Mouse (Mus musculus) frontal cortex, postnatal 25 days (tissue): Measurements from ENCODE around the gene Gpx4.
"Not testable (repeated sequence)": the region's sequence is repeated elsewhere in the genome, so short reads cannot be mapped to it uniquely, and the experiment has no call there.

ENCODE experiments used
- DNase-seq, 2 experiments: peaks; one replicate each; pipeline ENCODE4 v3.0.0; 2022; ENCODE audit warnings: low spot score in 2 of 2

The Gpx4 gene

GRCm38 (mm10) chr10:80023758-80024157 is 23.2 kb upstream of the Gpx4 start:
- DNase-seq: no peak

DNA sequence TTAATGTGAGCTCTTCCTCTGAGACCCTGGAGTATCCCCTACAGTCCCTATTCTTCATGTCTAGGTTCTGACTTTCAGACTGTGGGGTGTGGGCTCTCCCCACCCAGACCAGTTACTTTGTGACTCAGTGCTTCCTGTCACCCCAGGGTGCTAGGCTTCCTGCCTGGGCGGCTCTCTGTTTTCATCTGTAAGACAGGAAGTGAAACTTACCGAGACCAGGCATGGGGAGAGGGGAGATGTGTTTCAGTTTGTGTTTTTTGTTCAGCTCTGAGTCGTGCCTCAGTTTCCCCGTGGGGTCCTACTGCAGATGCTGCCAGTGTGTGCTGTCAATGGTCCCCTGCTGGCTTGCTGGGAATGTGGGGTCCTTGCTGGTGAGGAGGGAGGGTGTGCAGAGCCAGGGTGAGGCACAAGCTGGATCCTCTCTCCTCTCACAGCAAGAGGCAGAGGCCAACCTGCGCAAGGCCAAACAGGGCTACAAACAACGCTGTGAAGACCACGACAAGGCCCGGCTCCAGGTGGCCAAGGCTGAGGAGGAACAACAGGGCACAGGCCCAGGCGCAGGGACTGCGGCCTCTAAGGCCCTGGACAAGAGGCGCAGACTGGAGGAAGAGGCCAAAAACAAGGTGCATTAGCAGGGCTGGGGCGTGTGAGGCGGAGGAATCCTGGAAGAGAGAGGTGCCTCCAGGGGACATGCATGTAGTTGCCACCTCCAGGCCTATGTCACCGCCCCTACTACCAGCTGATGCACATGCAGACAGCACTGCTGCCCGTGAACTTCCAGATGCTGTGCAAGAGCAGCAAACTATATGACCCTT is 22.5 kb upstream of the Gpx4 start:
- DNase-seq: no peak

DNA sequence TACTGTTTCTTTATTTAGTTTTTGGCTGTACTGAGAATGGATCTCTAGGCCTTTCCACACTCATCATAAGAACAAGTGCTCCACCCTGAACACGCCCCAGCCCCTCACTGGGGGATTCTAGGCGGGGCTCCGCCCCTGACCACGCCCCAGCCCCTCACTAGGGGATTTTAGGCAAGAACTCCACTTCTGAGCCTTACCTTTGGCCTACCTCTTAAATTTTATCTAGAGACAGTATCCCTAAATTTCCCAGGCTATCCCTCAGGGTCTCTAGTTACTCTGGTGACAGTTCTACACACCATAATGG is 22.0 kb upstream of the Gpx4 start:
- no peak for DNase-seq

GRCm38 (mm10) chr10:80025463-80025862 is 21.5 kb upstream of the Gpx4 start:
- no peak for DNase-seq

DNA sequence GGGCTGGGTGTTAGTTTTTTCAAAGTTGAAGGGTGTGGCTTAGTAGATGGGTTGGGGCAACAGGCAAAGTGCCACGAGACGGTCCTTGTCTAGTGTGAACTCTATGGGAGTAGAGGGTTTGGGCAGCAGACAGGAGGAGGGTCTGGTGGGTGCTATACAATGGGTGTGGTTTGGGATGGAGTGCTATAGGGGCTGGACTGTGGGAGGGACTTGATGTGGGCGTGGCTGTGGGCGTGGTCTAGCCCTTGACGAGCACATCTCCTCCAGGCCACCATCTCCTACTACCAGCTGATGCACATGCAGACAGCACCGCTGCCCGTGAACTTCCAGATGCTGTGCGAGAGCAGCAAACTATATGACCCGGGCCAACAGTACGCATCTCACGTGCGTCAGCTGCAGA is 21.1 kb upstream of the Gpx4 start:
- no peak for DNase-seq

DNA sequence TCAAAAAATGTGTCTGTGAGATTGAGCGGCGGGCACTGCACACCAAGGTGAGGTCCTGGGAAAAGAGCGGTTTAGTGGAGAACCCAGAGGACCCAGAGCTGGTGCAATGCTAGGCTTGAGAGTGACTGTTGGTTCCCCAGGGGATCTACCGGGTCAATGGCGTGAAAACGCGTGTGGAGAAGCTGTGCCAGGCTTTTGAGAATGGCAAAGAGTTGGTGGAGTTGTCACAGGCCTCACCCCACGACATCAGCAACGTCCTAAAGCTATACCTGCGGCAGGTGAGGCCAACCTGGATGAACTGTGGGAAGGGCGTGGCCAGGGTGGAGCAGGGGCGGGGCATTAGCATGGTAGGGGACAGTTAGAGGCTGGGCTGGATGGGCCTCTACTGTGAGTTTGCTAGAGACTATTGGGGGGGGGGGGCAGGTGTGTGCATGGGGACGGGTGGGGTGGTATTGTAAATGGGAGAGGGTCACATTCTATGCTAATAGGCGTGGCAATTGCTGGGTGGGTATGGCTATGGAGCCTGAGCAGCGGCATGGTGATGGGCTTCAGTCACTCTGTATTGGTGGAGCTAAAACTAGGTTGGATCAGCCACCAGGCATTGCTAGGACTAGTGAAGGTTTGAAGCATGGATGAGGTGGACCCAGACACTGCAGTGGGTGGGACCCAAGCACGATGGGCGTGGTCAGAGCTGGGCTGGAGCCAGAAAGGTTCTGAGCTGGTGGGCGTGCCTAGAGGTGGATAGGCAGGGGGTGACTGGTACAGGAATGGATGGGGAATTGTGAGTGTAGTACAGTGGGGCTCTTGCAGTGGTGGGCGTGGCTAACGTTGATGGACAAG is 19.1 kb upstream of the Gpx4 start:
- no peak for DNase-seq

GRCm38 (mm10) chr10:80028521-80028846 is 18.5 kb upstream of the Gpx4 start:
- no peak for DNase-seq

GRCm38 (mm10) chr10:80030191-80030590 is 16.8 kb upstream of the Gpx4 start:
- no peak for DNase-seq

GRCm38 (mm10) chr10:80030736-80031135 is 16.2 kb upstream of the Gpx4 start:
- no peak for DNase-seq

DNA sequence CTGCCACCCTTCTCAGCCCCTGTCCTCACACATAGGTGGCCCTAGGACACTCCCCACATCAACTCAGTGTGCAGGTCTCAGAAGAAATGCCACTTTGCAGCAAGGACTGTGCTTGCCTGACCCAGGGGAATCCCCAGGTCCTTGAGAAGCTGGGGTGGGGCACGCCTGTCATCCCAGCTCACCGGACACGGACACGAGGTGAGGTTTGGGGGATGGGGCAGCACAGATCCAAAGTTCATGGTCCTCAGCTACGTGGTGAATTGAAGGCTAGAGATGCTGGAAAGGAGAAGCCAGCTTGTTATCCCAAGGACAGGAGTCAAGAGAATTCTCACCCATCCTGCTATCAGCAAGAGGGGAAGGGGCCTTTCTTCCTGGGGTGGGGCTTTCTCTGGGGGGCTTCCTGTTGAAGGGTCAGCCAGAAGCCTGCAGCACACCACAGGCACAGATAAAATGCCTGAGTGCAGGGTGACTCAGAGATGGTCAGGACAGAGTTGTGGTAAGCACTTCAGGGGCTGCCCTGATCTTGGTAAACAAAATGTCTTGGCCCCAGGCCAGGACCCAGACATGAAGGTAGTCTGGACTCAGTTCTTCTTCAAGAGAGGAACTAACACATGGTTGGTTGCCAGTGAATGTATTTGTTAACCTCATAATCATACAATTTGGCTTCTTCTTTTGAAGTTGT is 14.0 kb upstream of the Gpx4 start:
- no peak for DNase-seq

GRCm38 (mm10) chr10:80033511-80034391 is 13.2 kb upstream of the Gpx4 start:
- DNase-seq: no peak

DNA sequence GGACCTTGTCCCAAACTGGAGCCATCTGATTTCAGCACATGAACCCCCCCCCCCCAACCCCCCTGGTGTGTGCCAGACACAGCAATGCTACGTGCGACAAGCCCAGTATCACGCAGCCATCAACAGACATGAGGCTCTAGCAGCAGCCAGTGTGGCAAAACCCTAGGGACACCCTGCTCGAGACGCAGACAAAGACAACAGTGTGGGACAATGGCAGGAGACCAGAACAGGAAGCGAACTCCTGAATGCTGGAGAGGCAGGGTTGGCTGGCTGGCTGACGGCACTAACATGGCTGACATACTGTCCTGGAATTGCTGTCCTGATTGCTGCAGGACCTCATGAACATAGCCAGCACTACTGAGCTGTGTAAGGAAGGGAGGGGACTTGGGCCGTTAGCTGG is 11.8 kb upstream of the Gpx4 start:
- DNase-seq: no peak

GRCm38 (mm10) chr10:80035686-80036085 is 11.3 kb upstream of the Gpx4 start:
- DNase-seq: no peak

- DNase-seq: no peak
Measured at GRCm38 (mm10) chr10:80036832-80037231, 10.1 kb upstream of the Gpx4 start.

- DNase-seq: peak; percentile 92 to 96
Measured at GRCm38 (mm10) chr10:80039559-80039979, 7.4 kb upstream of the Gpx4 start, which contains the start of gene Polr2e. Gene Polr2e, minus strand, starts transcription at chr10:80039795.

DNA sequence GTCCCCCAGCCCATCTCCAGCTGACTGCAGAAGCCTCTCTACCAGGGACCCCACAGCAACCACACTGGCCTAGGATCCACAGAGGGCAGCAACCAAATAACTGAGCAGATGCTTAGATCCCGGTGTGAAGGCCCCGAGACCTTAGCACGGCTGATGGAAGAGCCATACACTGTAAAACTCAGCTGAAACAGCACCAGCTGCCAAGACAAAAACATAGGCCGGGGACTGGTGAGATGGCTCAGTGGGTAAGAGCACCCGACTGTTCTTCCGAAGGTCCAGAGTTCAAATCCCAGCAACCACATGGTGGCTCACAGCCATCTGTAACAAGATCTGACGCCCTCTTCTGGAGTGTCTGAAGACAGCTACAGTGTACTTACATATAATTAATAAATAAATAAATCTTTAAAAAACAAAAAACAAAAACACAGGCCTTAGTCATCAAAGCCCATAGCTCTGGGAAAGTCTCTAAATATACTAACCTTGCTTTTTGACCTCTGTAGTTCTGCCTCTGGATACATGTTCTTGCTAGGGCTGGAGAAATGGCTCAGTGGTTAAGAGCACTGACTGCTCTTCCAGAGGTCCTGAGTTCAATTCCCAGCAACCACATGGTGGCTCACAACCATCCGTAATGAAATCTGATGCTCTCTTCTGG is 5.4 kb upstream of the Gpx4 start:
- not testable (repeated sequence) for DNase-seq

GRCm38 (mm10) chr10:80044087-80044486 is 2.9 kb upstream of the Gpx4 start:
- DNase-seq: no peak

- not testable (repeated sequence) for DNase-seq
Measured at GRCm38 (mm10) chr10:80045364-80045763, 1.6 kb upstream of the Gpx4 start.

- no peak for DNase-seq
Measured at GRCm38 (mm10) chr10:80045766-80046165, 1.2 kb upstream of the Gpx4 start.

DNA sequence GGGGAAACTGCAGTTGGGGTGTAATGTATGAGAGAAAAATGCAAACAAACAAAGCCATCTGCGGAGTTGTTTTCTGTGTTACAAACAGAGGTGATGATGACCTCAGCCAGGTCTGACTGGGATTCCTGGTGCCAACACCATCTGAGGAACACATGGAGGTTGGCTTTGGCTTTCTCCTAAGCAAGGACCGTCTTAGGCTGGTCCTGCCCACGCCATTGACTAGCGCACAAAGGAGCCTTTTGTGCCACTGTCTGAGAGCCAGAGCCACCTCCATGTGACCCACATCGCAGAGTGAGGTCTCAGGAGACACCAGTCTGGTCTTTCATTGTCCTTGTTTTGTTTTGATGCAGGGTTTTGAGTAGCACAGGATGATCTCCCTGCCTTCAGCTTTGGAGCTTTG is 1.4 kb downstream of the Gpx4 start:
- DNase-seq: no peak

DNA sequence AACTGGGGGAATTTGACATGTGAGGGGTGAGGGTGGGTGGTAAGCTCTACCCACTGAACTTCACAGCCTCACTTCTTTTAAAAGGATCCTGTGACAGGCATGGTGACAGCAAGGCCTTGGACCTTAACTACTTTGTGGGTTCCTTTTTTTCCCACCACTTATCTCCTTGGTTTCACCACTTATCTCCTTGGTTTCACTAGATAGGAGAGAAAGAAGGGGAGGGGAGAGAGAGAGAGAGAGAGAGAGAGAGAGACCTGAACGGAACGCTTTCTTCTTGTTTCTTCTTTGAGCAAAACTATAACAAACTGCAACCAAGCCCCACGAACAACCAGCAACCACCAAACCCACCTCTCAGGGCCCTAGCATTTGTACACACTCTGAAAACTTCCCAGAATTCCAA is 1.9 kb downstream of the Gpx4 start:
- DNase-seq: no peak
